Mouse (Mus musculus) midbrain, postnatal 0 days (tissue): ENCODE data around the gene Lrrc8d. TPM values are rescaled to one million over a fixed set of nuclear protein-coding genes. Genes with fewer than 3 reads are reported as not detected.
"Not testable (repeated sequence)": the region's sequence is repeated elsewhere in the genome, so short reads cannot be mapped to it uniquely, and the experiment has no call there.

Experiments
- ATAC-seq: fragments of 200-750 bp; cut with Nextera tagmentation; 2 replicates; pipeline ENCODE4 v1.8.0; 2017; ENCODE audit warnings: moderate number of reproducible peaks, mild to moderate bottlenecking, moderate TSS enrichment, moderate library complexity; ENCODE audit not compliant: low FRiP score
- DNase-seq: peaks from one replicate; pipeline ENCODE4 v3.0.0-alpha.2; 2015; ENCODE audit warnings: low spot score
- H3K27ac ChIP-seq: fragments of 300-500 bp; sonication (generic); 2 replicates; pipeline ENCODE4 v1.5.1; 2014; ENCODE audit warnings: low read depth, mild to moderate bottlenecking, low read length, mixed read lengths
- H3K27me3 ChIP-seq: fragments of 300-500 bp; sonication (generic); 2 replicates; pipeline ENCODE4 v1.6.1; 2014; ENCODE audit warnings: low read length, control low read depth, mixed read lengths; ENCODE audit not compliant: insufficient read depth
- H3K36me3 ChIP-seq: fragments of 300-500 bp; sonication (generic); 2 replicates; pipeline ENCODE4 v1.6.1; 2014; ENCODE audit warnings: low read length, control low read depth, mixed read lengths; ENCODE audit not compliant: insufficient read depth
- H3K4me1 ChIP-seq: fragments of 300-500 bp; sonication (generic); 2 replicates; pipeline ENCODE4 v1.6.1; 2014; ENCODE audit warnings: mild to moderate bottlenecking, control low read depth, antibody characterized with exemption, low read length, mixed read lengths; ENCODE audit not compliant: insufficient read depth
- H3K4me2 ChIP-seq: fragments of 300-500 bp; sonication (generic); 2 replicates; pipeline ENCODE4 v1.6.1; 2014; ENCODE audit warnings: low read depth, mild to moderate bottlenecking, low read length, mixed read lengths; ENCODE audit not compliant: poor library complexity, severe bottlenecking
- H3K4me3 ChIP-seq: fragments of 300-500 bp; sonication (generic); 2 replicates; pipeline ENCODE4 v1.5.1; 2014; ENCODE audit warnings: low read depth, mild to moderate bottlenecking, low read length, moderate library complexity
- H3K9ac ChIP-seq: fragments of 300-500 bp; sonication (generic); replicated peaks from 2 replicates; pipeline ENCODE4 v1.6.1; 2014; ENCODE audit warnings: mild to moderate bottlenecking, low read length, moderate library complexity, mixed read lengths; ENCODE audit not compliant: poor library complexity, severe bottlenecking
- H3K9me3 ChIP-seq: fragments of 300-500 bp; sonication (generic); 2 replicates; pipeline ENCODE4 v1.6.1; 2016; ENCODE audit warnings: low read length, control low read depth
- CTCF ChIP-seq: IDR thresholded peaks from 2 replicates; pipeline ENCODE4 v1.5.1; 2016; ENCODE audit warnings: antibody characterized with exemption, mild to moderate bottlenecking
- WGBS: fragments of 180-500 bp; shearing (Covaris S2); extraction: QIAGEN DNeasy Blood & Tissue Kit; methylation state at CpG from one replicate; pipeline ENCODE4 v1.1.7; 2014; 5-methylcytosine and 5-hydroxymethylcytosine counted together
- polyA plus RNA-seq: library from polyadenylated mRNA; unstranded; fragments of >200 nt; fragmentation: Nextera tagmentation; extraction: Ambion mirVana; gene quantifications from 2 replicates; pipeline ENCODE4 v1.2.1, GENCODE M21; 2015
- total RNA-seq: library from RNA; depleted of rRNA; stranded (reverse); fragments of >200 nt; gene quantifications from 2 replicates; pipeline ENCODE4 v1.2.3, GENCODE M21; 2014

Gene Lrrc8d
- total and polyA plus RNA-seq, 2 experiments from 2014 or later: 18.5 to 30.4 TPM

- H3K4me3 ChIP-seq: no peak overlapping the region
- TF ChIP-seq CTCF: no peak
- no peak overlapping the region for H3K27ac ChIP-seq
- no peaks in the 10 kb centered on the region for H3K4me1 ChIP-seq
- no peak overlapping the region for H3K4me2 ChIP-seq
- H3K9ac ChIP-seq: no peak overlapping the region
- H3K9me3 ChIP-seq: no peaks in the 10 kb centered on the region
- no peak for ATAC-seq
- no peaks in the 10 kb centered on the region for H3K27me3 ChIP-seq
- 36% methylated on average over 4 of the region's 4 CpGs for WGBS
- DNase-seq: no peak
- no peaks in the 10 kb centered on the region for H3K36me3 ChIP-seq
Measured at GRCm38 (mm10) chr5:105683912-105684350, 15.8 kb upstream of the Lrrc8d start.

GRCm38 (mm10) chr5:105684861-105685600 is 14.7 kb upstream of the Lrrc8d start:
- H3K27ac ChIP-seq: no peak overlapping the region
- H3K27me3 ChIP-seq: no peaks in the 10 kb centered on the region
- no peak overlapping the region for H3K4me3 ChIP-seq
- no peak overlapping the region for H3K9ac ChIP-seq
- ATAC-seq (peak; percentile 62), DNase-seq (peak; percentile 92)
- WGBS: 34% methylated on average over 14 of the region's 14 CpGs
- peak; percentile 86 for TF ChIP-seq CTCF
- H3K36me3 ChIP-seq: no peaks in the 10 kb centered on the region
- H3K4me2 ChIP-seq: no peak overlapping the region
- H3K4me1 ChIP-seq: no peaks in the 10 kb centered on the region
- H3K9me3 ChIP-seq: no peaks in the 10 kb centered on the region

- not testable (repeated sequence) for H3K4me1 ChIP-seq, DNase-seq, H3K27ac ChIP-seq, ATAC-seq, H3K4me3 ChIP-seq, H3K4me2 ChIP-seq, H3K9me3 ChIP-seq, H3K27me3 ChIP-seq, H3K36me3 ChIP-seq, H3K9ac ChIP-seq
- 79% methylated on average over 6 of the region's 7 CpGs for WGBS
Measured at GRCm38 (mm10) chr5:105685780-105686305, 13.9 kb upstream of the Lrrc8d start.

GRCm38 (mm10) chr5:105686331-105686995 is 13.3 kb upstream of the Lrrc8d start:
- Histone ChIP-seq H3K9ac (no peak overlapping the region), H3K4me2 (no peak overlapping the region), H3K27ac (no peak overlapping the region), H3K9me3 (no peaks in the 10 kb centered on the region), H3K4me1 (no peaks in the 10 kb centered on the region), H3K4me3 (no peak overlapping the region), H3K27me3 (no peaks in the 10 kb centered on the region), H3K36me3 (no peaks in the 10 kb centered on the region)
- DNase-seq: no peak
- peak; percentile 65 for TF ChIP-seq CTCF
- WGBS: 64% methylated on average over 12 of the region's 12 CpGs
- no peak for ATAC-seq

GRCm38 (mm10) chr5:105690502-105691454 is 9.0 kb upstream of the Lrrc8d start:
- no peaks in the 10 kb centered on the region for H3K9me3 ChIP-seq
- H3K36me3 ChIP-seq: no peaks in the 10 kb centered on the region
- H3K4me3 ChIP-seq: no peak overlapping the region
- H3K27ac ChIP-seq: no peak overlapping the region
- no peak for TF ChIP-seq CTCF
- no peak overlapping the region for H3K9ac ChIP-seq
- DNase-seq (no peak), ATAC-seq (no peak)
- H3K27me3 ChIP-seq: no peaks in the 10 kb centered on the region
- WGBS: 74% methylated on average over 10 of the region's 10 CpGs
- no peaks in the 10 kb centered on the region for H3K4me1 ChIP-seq
- H3K4me2 ChIP-seq: no peak overlapping the region
